Mouse (Mus musculus): Measurements from ENCODE around the gene Slc25a33.

DNA sequence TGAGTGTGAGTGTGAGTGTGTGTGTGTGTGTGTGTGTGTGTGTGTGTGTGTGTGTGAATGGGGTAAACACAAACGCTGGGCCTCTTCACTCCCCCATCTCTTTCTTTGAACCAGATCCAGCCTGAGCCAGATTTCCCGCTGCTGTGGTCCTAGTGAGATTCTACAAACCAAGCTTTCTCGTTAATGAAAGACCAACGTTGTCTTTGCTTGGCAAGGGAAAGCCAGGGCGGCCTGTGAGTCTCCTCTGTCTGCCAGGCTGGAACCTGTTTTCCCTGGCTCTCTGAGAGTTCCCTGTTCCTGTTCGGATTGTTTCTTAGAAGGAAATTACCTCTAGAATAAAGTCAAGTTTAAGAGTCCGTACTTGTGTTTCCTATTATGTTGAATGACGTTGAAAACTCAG is 8.9 kb upstream of the Slc25a33 start:
- TF ChIP-seq POLR2A (IDR thresholded peaks at IDR 0.05; ENCODE audit: insufficient read depth, low read depth, low read length) (no peak), CTCF (IDR thresholded peaks at IDR 0.05; ENCODE audit: insufficient read depth, low read depth, low read length) (no peak)
